Mouse (Mus musculus) lung, postnatal 0 days (tissue): ENCODE results near the gene Kdm4b. TPM values are rescaled to one million over a fixed set of nuclear protein-coding genes. Genes with fewer than 3 reads are reported as not detected.

ENCODE experiments used
- ATAC-seq: fragments of 200-750 bp; cut with Nextera tagmentation; 2 replicates; pipeline ENCODE4 v1.8.0; 2017; ENCODE audit warnings: moderate library complexity
- DNase-seq: peaks from one replicate; pipeline ENCODE4 v3.0.0-alpha.2; 2016; ENCODE audit warnings: low spot score
- H3K27ac ChIP-seq: fragments of 300-500 bp; sonication (generic); 2 replicates; pipeline ENCODE4 v1.5.1; 2014; ENCODE audit warnings: antibody characterized with exemption, mild to moderate bottlenecking, low read length, mixed read lengths
- H3K27me3 ChIP-seq: fragments of 300-500 bp; sonication (generic); replicated peaks from 2 replicates; pipeline ENCODE4 v1.6.1; 2014; ENCODE audit warnings: low read length, mixed read lengths; ENCODE audit not compliant: insufficient read depth
- H3K36me3 ChIP-seq: fragments of 300-500 bp; sonication (generic); 2 replicates; pipeline ENCODE4 v1.6.1; 2014; ENCODE audit warnings: low read length, mixed read lengths; ENCODE audit not compliant: insufficient read depth
- H3K4me1 ChIP-seq: fragments of 300-500 bp; sonication (generic); 2 replicates; pipeline ENCODE4 v1.6.1; 2014; ENCODE audit warnings: antibody characterized with exemption, low read depth, low read length, mixed read lengths; ENCODE audit not compliant: insufficient read depth
- H3K4me2 ChIP-seq: fragments of 300-500 bp; sonication (generic); replicated peaks from 2 replicates; pipeline ENCODE4 v1.6.1; 2014; ENCODE audit warnings: low read depth, mild to moderate bottlenecking, low read length, moderate library complexity, mixed read lengths
- H3K4me3 ChIP-seq: fragments of 300-500 bp; sonication (generic); 2 replicates; pipeline ENCODE4 v1.5.1; 2014; ENCODE audit warnings: low read depth, low read length
- H3K9ac ChIP-seq: fragments of 300-500 bp; sonication (generic); replicated peaks from 2 replicates; pipeline ENCODE4 v1.6.1; 2014; ENCODE audit warnings: low read depth, mild to moderate bottlenecking
- H3K9me3 ChIP-seq: fragments of 300-500 bp; sonication (generic); 2 replicates; pipeline ENCODE4 v1.6.1; 2016; ENCODE audit warnings: low read length, mixed read lengths
- CTCF ChIP-seq: IDR thresholded peaks from 2 replicates; pipeline ENCODE4 v1.5.1; 2016; ENCODE audit warnings: antibody characterized with exemption, mild to moderate bottlenecking
- EP300 ChIP-seq: IDR thresholded peaks from 2 replicates; pipeline ENCODE4 v1.6.1; 2016; ENCODE audit warnings: antibody characterized with exemption, mild to moderate bottlenecking, control low read depth
- WGBS: fragments of 180-500 bp; shearing (Covaris S2); extraction: QIAGEN DNeasy Blood & Tissue Kit; methylation state at CpG from one replicate; pipeline ENCODE4 v1.1.7; 2014; 5-methylcytosine and 5-hydroxymethylcytosine counted together
- polyA plus RNA-seq: library from polyadenylated mRNA; unstranded; fragments of >200 nt; fragmentation: Nextera tagmentation; extraction: Ambion mirVana; gene quantifications from 2 replicates; pipeline ENCODE4 v1.2.1, GENCODE M21; 2015

Kdm4b gene
- polyA plus RNA-seq, 1 experiment from 2014 or later, result 19.7 TPM

DNA sequence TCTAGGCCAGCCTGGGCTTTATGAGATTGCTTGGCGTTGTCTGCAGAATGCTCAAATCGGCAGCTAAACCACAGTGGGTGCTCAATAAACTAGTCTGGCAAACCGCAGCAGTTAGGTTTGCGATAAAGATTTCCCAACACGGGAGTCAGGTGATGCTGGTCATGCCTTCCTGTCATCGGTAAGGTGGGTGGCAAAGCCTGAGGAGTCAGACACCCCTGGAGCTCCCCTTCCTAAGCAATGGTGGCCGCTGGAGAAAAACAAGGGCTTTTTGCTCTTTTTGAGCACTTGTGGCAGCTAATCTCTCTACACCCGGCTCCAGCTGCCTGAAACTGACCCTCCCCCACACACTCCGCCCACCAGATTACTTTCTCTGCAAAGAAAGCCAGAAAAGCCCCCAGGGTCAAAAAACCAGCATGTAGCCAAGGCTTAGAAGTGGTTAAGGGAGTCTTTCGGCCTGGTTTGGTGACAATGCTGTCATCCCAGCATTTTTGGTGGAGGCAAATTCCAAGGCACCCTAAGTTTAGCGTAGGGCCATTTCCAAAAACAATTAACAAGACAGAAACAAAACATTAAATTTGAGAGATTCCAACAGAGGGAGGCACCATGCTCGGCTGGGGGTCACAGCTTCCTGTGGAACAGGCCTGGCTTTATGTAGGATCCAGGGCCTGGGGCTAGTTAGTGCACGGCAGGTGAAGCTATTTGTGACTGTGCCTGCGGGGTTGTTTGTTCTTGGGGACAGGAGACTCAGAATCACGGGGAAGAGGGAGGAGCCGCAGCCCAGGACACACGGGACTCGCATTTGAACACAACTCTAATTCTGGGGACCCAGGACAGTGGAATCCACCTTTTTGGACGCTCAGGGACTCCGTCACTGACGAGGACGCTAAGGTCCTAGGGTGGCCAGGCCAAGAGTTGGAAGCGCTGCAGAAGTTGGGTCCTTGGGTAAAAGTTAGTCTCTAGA is 36.2 kb upstream of the Kdm4b start:
- peak overlapping the region; percentile 95 for H3K27ac ChIP-seq
- H3K9ac ChIP-seq, result peak overlapping the region; percentile 63
- H3K4me1 ChIP-seq, result peaks cover 8% of the 10 kb centered on the region; the same call in 1 of the 2 replicates
- ATAC-seq (peak; percentile 21), DNase-seq (peak; percentile 75)
- peaks cover 14% of the 10 kb centered on the region; the same call in 1 of the 2 replicates for H3K36me3 ChIP-seq
- no peaks in the 10 kb centered on the region for H3K9me3 ChIP-seq
- WGBS, result 4% methylated on average over 23 of the region's 23 CpGs
- H3K4me3 ChIP-seq, result peak overlapping the region; percentile 54
- peak overlapping the region; percentile 73 for H3K4me2 ChIP-seq
- no peak for TF ChIP-seq EP300
- 0 out of 2 replicates have a peak, but pooled peaks have one; percentile 2 for TF ChIP-seq CTCF
- H3K27me3 ChIP-seq, result no peaks in the 10 kb centered on the region

DNA sequence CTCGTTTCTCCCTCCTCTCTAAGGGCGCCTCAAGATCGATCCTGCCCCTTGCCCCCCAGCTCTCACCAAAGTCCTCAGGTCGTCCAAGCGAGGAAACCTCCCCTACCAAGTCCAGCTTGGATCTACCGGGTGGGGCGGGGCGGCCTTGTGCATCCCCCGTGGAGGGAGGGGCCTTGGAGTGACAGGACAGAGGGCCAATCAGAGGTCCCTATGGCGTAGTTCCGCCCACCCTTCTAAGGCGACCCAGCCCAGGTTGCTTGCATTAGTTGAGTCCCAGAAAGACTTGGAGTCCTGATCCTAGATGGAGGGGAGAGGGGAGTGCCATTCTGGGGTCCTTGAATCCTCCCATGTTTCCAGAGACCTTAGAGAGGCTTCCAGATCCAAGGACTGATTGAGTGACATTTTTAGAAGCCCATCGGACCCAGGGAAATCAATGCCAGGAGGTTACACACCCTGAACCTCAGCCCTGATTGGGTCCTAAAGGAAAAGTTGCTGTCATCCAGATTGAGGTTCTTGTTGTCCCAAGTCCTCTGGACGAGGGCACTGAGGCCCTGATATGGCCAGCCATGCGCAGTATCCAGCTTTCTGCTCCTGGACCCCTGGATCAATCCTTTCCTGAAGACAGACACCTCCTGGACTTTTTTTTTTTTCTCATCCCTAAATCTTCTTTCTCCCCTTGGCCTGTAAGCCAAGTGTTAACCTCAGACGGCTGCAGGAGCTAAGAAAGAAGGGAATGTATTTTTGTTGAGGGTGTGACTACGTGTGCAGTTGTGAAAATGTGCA is 35.3 kb upstream of the Kdm4b start:
- WGBS, result 6% methylated on average over 17 of the region's 17 CpGs
- TF ChIP-seq EP300, result 0 out of 2 replicates have a peak, but pooled peaks have one; percentile 42
- no peak for TF ChIP-seq CTCF

DNA sequence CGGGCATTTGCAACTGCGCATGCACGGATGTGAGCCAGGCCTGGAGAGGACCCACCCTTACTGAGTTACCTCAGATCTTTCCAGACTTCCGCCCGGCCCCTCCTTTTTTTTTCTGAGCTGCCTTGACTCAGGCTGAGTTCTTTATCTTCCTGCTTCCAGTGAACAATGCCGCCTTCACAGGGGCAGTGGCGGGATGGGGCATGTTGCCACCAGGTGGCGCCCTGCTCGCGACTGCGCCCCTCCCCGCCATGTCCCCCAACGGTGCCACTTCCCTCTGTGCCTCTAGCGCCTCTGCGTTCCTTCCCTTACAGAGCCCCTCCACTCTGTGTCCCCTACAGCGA is 34.7 kb upstream of the Kdm4b start:
- peak; percentile 98 for TF ChIP-seq CTCF
- peak; percentile 39; the same call in 1 of the 2 replicates for TF ChIP-seq EP300
- DNase-seq (peak; percentile 99), ATAC-seq (peak; percentile 91)
- H3K27ac ChIP-seq, result peak overlapping the region; percentile 95
- H3K4me3 ChIP-seq, result peak overlapping the region; percentile 54; the same call in 1 of the 2 replicates
- H3K4me2 ChIP-seq, result peak overlapping the region; percentile 73
- 1% methylated on average over 15 of the region's 16 CpGs for WGBS
- peak overlapping the region; percentile 37; the same call in 1 of the 2 replicates for H3K9ac ChIP-seq
- peaks cover 8% of the 10 kb centered on the region; the same call in 1 of the 2 replicates for H3K4me1 ChIP-seq
- H3K36me3 ChIP-seq, result no peaks in the 10 kb centered on the region
- H3K9me3 ChIP-seq, result no peaks in the 10 kb centered on the region
- H3K27me3 ChIP-seq, result no peaks in the 10 kb centered on the region

More for the DNA sequence above, 35.3 kb upstream of the Kdm4b start:
- H3K9ac ChIP-seq, result peak overlapping the region; percentile 63
- peaks cover 8% of the 10 kb centered on the region; the same call in 1 of the 2 replicates for H3K4me1 ChIP-seq
- peak; percentile 92 for ATAC-seq
- no peaks in the 10 kb centered on the region for H3K27me3 ChIP-seq
- peaks cover 5% of the 10 kb centered on the region; the same call in 1 of the 2 replicates for H3K36me3 ChIP-seq
- H3K9me3 ChIP-seq, result no peaks in the 10 kb centered on the region
- H3K4me2 ChIP-seq, result peak overlapping the region; percentile 73
- H3K27ac ChIP-seq, result peak overlapping the region; percentile 95
- peak overlapping the region; percentile 54 for H3K4me3 ChIP-seq
- DNase-seq, result peak; percentile 97

- no peak overlapping the region; the same call in 1 of the 2 replicates for H3K4me2 ChIP-seq
- H3K4me3 ChIP-seq, result no peak overlapping the region
- H3K9ac ChIP-seq, result no peak overlapping the region
These were observed 33.9 kb upstream of the Kdm4b start for GRCm38 (mm10) chr17:56291826-56292475.

DNA sequence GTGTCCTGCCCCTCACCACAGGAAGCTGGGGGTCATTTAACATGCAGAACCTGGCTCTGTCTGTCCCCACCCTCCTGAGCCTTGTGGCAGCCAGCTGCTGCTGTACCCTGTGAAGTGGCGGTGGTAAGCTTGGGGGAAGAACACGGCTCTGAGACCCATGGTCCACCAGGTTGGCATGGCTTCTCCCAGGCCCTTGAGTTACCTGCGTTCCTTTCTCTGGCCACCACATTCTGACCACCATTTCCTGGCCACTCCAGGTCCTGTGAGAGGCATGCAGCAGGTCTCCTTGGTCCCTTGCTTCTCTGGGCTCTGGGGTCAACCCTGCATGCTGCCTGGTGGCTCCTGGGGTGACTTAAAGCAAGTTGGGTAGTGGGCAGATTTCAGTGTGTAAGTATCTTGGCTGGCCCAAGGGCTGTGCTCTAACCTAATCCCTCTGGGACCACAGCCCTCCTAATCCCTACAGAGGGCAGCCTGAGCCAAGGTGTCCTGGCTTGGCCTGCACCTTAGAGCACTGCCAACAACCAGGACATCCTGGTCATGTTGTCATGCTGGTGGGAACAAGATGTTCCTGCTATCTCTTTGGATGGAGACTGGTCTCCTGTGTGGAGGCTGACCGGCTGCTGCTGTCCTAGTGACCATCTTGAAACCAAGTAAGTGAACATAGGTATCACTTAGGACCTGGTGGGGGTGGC is 33.2 kb upstream of the Kdm4b start, which contains the start of gene Plin3:
Gene Plin3 (minus strand): TSS at position 343 of the 692 bp plus-strand sequence.
- Histone ChIP-seq H3K27ac (no peak within 1 kb of the TSS), H3K4me1 (peaks cover 8% of the 10 kb centered on the region; the same call in 1 of the 2 replicates), H3K9ac (no peak within 1 kb of the TSS), H3K9me3 (no peaks in the 10 kb centered on the region), H3K4me3 (no peak within 1 kb of the TSS), H3K36me3 (no peaks in the 10 kb centered on the region), H3K27me3 (no peaks in the 10 kb centered on the region), H3K4me2 (no peak within 1 kb of the TSS)
- DNase-seq, result no peak
- TF ChIP-seq CTCF (no peak), EP300 (no peak)
- ATAC-seq, result no peak
- 91% methylated on average over 4 of the region's 4 CpGs for WGBS

More at GRCm38 (mm10) chr17:56291826-56292475, 33.9 kb upstream of the Kdm4b start:
- TF ChIP-seq CTCF, result no peak
- no peak for TF ChIP-seq EP300
- ATAC-seq, result no peak
- Histone ChIP-seq H3K9me3 (no peaks in the 10 kb centered on the region), H3K27ac (peak overlapping the region; percentile 93; the same call in 1 of the 2 replicates), H3K4me1 (peaks cover 8% of the 10 kb centered on the region; the same call in 1 of the 2 replicates), H3K27me3 (no peaks in the 10 kb centered on the region), H3K36me3 (no peaks in the 10 kb centered on the region)
- 79% methylated on average over 7 of the region's 7 CpGs for WGBS
- no peak for DNase-seq
